Mouse (Mus musculus) cortical plate, adult 2 months (tissue): ENCODE data around the gene Smndc1.

ENCODE experiments used
- CTCF ChIP-seq: fragments of 200-500 bp; IDR thresholded peaks from 2 replicates; pipeline ENCODE4 v1.5.1; 2011; ENCODE audit warnings: mild to moderate bottlenecking, control low read depth, low read length; ENCODE audit not compliant: insufficient read depth; ENCODE audit errors: extremely low read depth
- POLR2A ChIP-seq: fragments of 200-500 bp; IDR thresholded peaks from 2 replicates; pipeline ENCODE4 v1.6.1; 2011; ENCODE audit warnings: mild to moderate bottlenecking, low read length, control low read depth; ENCODE audit not compliant: insufficient read depth; ENCODE audit errors: extremely low read depth

- TF ChIP-seq POLR2A (no peak), CTCF (no peak)
Observed at GRCm38 (mm10) chr19:53343174-53343881, 47.0 kb downstream of the Smndc1 start.
